Mouse (Mus musculus): Measurements from ENCODE around the gene Matn3. TPM values are rescaled to one million over a fixed set of nuclear protein-coding genes. Genes with fewer than 3 reads are reported as not detected.

The Matn3 gene
- polyA plus RNA-seq (2014; fragmentation: Nextera tagmentation; extraction: Ambion mirVana): 1.4 and 1.9 TPM in 2 replicates

DNA sequence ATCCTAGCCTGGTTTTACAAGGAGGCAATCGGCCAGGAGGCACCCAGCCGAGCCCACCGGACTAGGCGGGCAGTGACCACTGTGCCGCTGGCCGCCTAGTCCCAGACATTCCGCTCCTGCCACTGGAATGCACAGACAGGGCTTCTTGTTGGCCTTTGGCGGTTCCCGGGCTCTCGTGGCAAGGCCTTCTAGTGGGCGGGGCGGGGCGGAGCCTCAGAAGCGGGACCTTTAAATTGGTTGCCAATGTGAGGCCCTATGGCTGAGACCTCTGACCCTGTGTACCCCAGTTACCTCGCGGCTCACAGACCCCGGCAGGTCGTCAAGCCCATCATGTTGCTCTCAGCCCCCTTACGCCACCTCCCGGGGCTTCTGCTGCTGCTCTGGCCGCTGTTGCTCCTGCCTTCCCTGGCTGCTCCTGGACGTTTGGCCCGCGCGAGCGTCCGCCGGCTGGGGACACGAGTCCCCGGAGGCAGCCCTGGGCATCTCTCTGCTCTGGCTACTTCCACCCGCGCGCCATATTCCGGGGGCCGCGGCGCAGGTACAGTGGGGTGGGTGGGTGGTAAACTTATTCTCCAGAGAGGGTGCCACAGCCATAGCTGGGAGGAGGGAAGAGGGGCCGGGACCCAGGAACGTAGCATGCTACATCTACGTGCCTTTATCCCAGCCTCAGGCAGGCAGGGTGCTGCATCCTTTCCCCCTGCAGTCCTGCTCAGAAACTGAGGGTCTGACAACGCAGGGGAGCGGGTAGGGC, at the start of gene Matn3:
TSS of gene Matn3 (plus strand) at position 216 of the 751 bp plus-strand sequence.
- H3K27me3 ChIP-seq (ENCODE audit: control insufficient read depth, insufficient read depth, low read length): no peaks in the 10 kb centered on the region
- ATAC-seq (replicated peaks; ENCODE audit: insufficient number of reproducible peaks, low FRiP score, low TSS enrichment, low read depth): peak; percentile 79
- no peak within 1 kb of the TSS for H3K27ac ChIP-seq (replicated peaks; ENCODE audit: low read depth, low read length)
- H3K9ac ChIP-seq (replicated peaks; ENCODE audit: low read length): peak within 1 kb of the TSS; percentile 58
- H3K4me3 ChIP-seq (ENCODE audit: low read depth, low read length): peak within 1 kb of the TSS; percentile 43
- H3K9me3 ChIP-seq (replicated peaks; ENCODE audit: control insufficient read depth, low read length): no peaks in the 10 kb centered on the region
- WGBS: 1% methylated on average over 42 of the region's 42 CpGs
- no peaks in the 10 kb centered on the region for H3K36me3 ChIP-seq (replicated peaks; ENCODE audit: control insufficient read depth, insufficient read depth, low read depth, low read length)
- peaks cover 4% of the 10 kb centered on the region; the same call in 1 of the 2 replicates for H3K4me1 ChIP-seq (ENCODE audit: control insufficient read depth, insufficient read depth, low read length)
- H3K4me2 ChIP-seq (ENCODE audit: low read depth, low read length): peak within 1 kb of the TSS; percentile 97
- peak; percentile 80 for DNase-seq (ENCODE audit: low spot score)

DNA sequence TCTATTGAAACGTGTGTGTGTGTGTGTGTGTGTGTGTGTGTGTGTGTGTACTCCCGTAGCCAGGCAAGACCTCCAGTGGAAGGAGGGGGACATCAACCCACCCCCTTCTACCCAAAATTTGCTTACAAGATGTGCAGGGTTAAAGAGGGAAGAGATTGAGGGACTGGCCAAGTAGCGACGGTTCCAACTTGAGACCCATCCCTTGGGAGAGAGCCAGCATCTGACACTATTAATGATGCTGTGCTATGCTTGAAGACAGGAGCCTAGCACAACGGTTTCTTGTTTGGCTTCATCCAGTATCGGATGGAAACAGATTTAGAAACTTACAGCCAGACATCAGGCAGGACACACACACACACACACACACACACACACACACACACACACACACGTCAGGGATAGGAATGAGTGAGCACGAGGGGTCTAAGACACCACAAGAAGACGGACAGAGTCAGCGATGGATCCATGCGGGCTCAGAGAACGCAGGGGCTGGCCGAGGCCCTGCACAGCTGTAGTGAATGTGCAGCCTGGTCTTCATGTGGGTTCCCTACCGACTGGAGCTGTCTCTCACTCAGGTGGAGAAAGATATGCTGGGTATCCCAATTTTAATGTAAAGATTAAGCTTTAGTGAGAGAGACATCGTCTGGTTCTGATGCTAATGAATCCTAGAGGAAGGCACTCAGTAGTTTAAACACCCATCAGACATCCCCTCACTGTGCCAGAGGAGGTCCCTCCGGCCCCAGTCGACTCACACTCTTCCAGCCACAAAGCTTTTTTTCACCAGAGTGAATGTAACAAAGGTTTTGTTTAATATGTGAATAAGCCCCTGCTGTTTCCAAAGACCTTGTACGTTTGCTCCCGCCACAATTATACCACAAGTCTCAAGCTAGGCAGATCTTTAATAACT, 48.6 kb upstream of the Matn3 start:
- no peak overlapping the region for H3K27ac ChIP-seq (replicated peaks; ENCODE audit: low read depth, low read length)
- no peaks in the 10 kb centered on the region; the same call in 1 of the 2 replicates for H3K4me1 ChIP-seq (ENCODE audit: control insufficient read depth, insufficient read depth, low read length)
- H3K4me2 ChIP-seq (ENCODE audit: low read depth, low read length): no peak overlapping the region
- no peaks in the 10 kb centered on the region for H3K36me3 ChIP-seq (replicated peaks; ENCODE audit: control insufficient read depth, insufficient read depth, low read depth, low read length)
- WGBS: 54% methylated on average over 19 of the region's 19 CpGs
- no peak overlapping the region for H3K9ac ChIP-seq (replicated peaks; ENCODE audit: low read length)
- DNase-seq (ENCODE audit: low spot score): peak; percentile 4
- no peaks in the 10 kb centered on the region for H3K27me3 ChIP-seq (ENCODE audit: control insufficient read depth, insufficient read depth, low read length)
- no peaks in the 10 kb centered on the region for H3K9me3 ChIP-seq (replicated peaks; ENCODE audit: control insufficient read depth, low read length)
- H3K4me3 ChIP-seq (ENCODE audit: low read depth, low read length): no peak overlapping the region
- ATAC-seq (replicated peaks; ENCODE audit: insufficient number of reproducible peaks, low FRiP score, low TSS enrichment, low read depth): no peak

- Histone ChIP-seq H3K4me2 (ENCODE audit: low read depth, low read length) (no peak overlapping the region), H3K27me3 (ENCODE audit: control insufficient read depth, insufficient read depth, low read length) (no peaks in the 10 kb centered on the region), H3K9me3 (replicated peaks; ENCODE audit: control insufficient read depth, low read length) (no peaks in the 10 kb centered on the region), H3K27ac (replicated peaks; ENCODE audit: low read depth, low read length) (no peak overlapping the region; the same call in 1 of the 2 replicates), H3K4me1 (ENCODE audit: control insufficient read depth, insufficient read depth, low read length) (no peaks in the 10 kb centered on the region; the same call in 1 of the 2 replicates), H3K4me3 (ENCODE audit: low read depth, low read length) (no peak overlapping the region), H3K9ac (replicated peaks; ENCODE audit: low read length) (no peak overlapping the region), H3K36me3 (replicated peaks; ENCODE audit: control insufficient read depth, insufficient read depth, low read depth, low read length) (no peaks in the 10 kb centered on the region)
- ATAC-seq (replicated peaks; ENCODE audit: insufficient number of reproducible peaks, low FRiP score, low TSS enrichment, low read depth) (no peak), DNase-seq (ENCODE audit: low spot score) (peak; percentile 48)
- 17% methylated on average over 4 of the region's 4 CpGs for WGBS
Observed at GRCm38 (mm10) chr12:8900107-8900698, 47.5 kb upstream of the Matn3 start.

DNA sequence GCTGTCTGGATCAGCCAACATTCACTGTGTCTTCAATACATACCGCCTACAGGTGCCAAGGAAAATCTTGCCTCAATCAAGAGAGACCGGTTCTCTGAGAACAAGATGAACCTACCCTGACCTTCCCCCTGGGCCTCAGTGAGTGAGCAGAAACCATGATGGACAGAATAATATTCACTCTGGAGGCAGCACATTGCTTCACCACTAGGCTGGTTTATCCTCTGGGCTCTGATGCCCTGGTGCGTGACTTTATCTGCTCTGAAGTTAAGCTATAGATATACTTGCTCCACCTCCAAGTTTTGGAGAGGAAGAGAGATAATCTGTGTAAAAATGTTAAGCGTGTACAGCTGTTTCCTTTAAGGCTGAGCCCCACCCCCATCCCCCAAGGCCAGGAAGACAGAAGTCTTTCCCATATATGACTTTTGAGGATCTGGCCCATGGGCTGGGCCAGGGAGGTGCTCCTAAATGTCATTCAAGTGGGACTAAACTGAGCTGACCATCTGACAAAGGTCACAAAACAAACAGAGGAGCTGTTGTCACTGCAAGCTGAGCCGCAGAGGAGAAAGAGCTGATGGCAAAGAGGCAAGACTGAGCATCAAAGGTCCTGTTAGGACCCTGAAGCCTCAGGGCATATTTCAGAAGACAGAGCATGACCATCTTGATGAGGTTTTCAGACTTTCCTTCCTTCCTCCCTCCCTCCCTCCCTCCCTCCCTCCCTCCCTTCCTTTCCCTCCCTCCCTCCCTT, 46.6 kb upstream of the Matn3 start:
- no peaks in the 10 kb centered on the region for H3K9me3 ChIP-seq (replicated peaks; ENCODE audit: control insufficient read depth, low read length)
- no peaks in the 10 kb centered on the region for H3K27me3 ChIP-seq (ENCODE audit: control insufficient read depth, insufficient read depth, low read length)
- H3K4me3 ChIP-seq (ENCODE audit: low read depth, low read length): no peak overlapping the region
- 0 out of 2 replicates have a peak, but pooled peaks have one; percentile 20 for ATAC-seq (replicated peaks; ENCODE audit: insufficient number of reproducible peaks, low FRiP score, low TSS enrichment, low read depth)
- 20% methylated on average over 5 of the region's 5 CpGs for WGBS
- DNase-seq (ENCODE audit: low spot score): peak; percentile 68
- H3K36me3 ChIP-seq (replicated peaks; ENCODE audit: control insufficient read depth, insufficient read depth, low read depth, low read length): no peaks in the 10 kb centered on the region
- no peak overlapping the region; the same call in 1 of the 2 replicates for H3K27ac ChIP-seq (replicated peaks; ENCODE audit: low read depth, low read length)
- H3K4me1 ChIP-seq (ENCODE audit: control insufficient read depth, insufficient read depth, low read length): no peaks in the 10 kb centered on the region; the same call in 1 of the 2 replicates
- H3K4me2 ChIP-seq (ENCODE audit: low read depth, low read length): no peak overlapping the region
- no peak overlapping the region for H3K9ac ChIP-seq (replicated peaks; ENCODE audit: low read length)

DNA sequence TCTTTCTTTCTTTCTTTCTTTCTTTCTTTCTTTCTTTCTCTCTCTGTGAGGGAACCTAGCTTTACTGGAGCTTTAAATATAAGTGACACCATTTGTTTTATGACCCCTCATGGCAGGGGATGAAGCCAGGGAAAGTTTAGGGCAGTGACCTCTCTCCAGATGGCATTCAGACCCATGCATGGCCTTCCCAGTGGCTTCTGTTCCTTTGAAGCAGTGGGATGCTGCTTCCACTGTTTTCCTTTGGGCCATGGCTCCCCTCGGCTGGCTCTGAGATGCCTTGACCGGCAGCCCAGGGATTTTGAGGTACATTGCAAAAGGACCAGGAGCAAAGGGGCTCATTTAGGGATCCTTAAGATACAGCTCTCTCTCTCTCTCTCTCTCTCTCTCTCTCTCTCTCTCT, 45.8 kb upstream of the Matn3 start:
- no peaks in the 10 kb centered on the region for H3K27me3 ChIP-seq (ENCODE audit: control insufficient read depth, insufficient read depth, low read length)
- DNase-seq (ENCODE audit: low spot score): no peak
- H3K4me3 ChIP-seq (ENCODE audit: low read depth, low read length): no peak overlapping the region
- H3K4me2 ChIP-seq (ENCODE audit: low read depth, low read length): no peak overlapping the region
- 11% methylated on average over 2 of the region's 2 CpGs for WGBS
- no peak for ATAC-seq (replicated peaks; ENCODE audit: insufficient number of reproducible peaks, low FRiP score, low TSS enrichment, low read depth)
- H3K36me3 ChIP-seq (replicated peaks; ENCODE audit: control insufficient read depth, insufficient read depth, low read depth, low read length): no peaks in the 10 kb centered on the region
- H3K9me3 ChIP-seq (replicated peaks; ENCODE audit: control insufficient read depth, low read length): no peaks in the 10 kb centered on the region
- no peaks in the 10 kb centered on the region; the same call in 1 of the 2 replicates for H3K4me1 ChIP-seq (ENCODE audit: control insufficient read depth, insufficient read depth, low read length)
- H3K9ac ChIP-seq (replicated peaks; ENCODE audit: low read length): no peak overlapping the region
- H3K27ac ChIP-seq (replicated peaks; ENCODE audit: low read depth, low read length): no peak overlapping the region

GRCm38 (mm10) chr12:8902479-8902878, 45.2 kb upstream of the Matn3 start:
- Histone ChIP-seq H3K4me3 (ENCODE audit: low read depth, low read length) (no peak overlapping the region), H3K36me3 (replicated peaks; ENCODE audit: control insufficient read depth, insufficient read depth, low read depth, low read length) (no peaks in the 10 kb centered on the region), H3K27me3 (ENCODE audit: control insufficient read depth, insufficient read depth, low read length) (no peaks in the 10 kb centered on the region), H3K4me2 (ENCODE audit: low read depth, low read length) (no peak overlapping the region), H3K9me3 (replicated peaks; ENCODE audit: control insufficient read depth, low read length) (no peaks in the 10 kb centered on the region), H3K9ac (replicated peaks; ENCODE audit: low read length) (no peak overlapping the region), H3K4me1 (ENCODE audit: control insufficient read depth, insufficient read depth, low read length) (no peaks in the 10 kb centered on the region; the same call in 1 of the 2 replicates), H3K27ac (replicated peaks; ENCODE audit: low read depth, low read length) (no peak overlapping the region)
- DNase-seq (ENCODE audit: low spot score): no peak
- 27% methylated on average over 3 of the region's 3 CpGs for WGBS
- ATAC-seq (replicated peaks; ENCODE audit: insufficient number of reproducible peaks, low FRiP score, low TSS enrichment, low read depth): no peak

DNA sequence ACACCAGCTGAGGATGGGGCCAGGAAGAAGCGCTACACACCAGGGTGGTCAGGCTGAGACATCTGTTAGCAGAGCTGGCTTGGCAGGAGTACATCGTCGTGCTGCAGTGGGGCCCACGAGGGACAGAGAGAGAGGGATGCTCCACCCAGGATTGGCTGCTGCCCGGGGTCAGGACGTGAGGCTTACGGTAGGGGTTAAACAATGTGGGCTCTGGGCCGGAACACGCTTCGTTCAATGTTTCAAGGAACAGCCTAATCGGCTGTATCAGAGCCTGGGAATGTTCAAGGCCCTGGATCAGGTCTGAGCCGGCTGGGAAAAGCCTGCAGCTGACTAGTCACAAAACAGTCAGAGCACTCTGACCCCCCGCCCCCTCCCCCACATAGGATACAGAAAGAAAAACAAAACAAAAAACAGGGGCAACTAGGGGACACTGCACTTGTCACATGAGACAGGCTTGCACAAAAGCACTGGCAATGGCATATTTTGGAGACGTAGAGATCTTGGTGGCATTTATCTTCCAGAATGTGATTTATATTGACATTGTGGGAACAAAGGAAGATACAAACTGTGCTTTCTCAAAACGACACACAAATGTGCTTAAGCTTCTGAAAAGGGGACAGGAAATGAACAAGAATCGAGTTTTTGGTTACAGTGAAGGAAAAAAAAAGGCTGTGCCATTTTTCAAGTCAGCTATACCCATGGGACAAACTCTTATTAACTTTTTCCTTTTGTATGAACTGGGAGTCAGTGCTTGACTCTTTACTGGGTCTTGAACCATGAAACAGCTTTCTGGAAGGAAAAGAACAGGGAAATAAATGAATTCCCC, 34.7 kb upstream of the Matn3 start:
- H3K9me3 ChIP-seq (replicated peaks; ENCODE audit: control insufficient read depth, low read length): no peaks in the 10 kb centered on the region
- peaks cover 5% of the 10 kb centered on the region for H3K4me1 ChIP-seq (ENCODE audit: control insufficient read depth, insufficient read depth, low read length)
- WGBS: 4% methylated on average over 16 of the region's 16 CpGs
- H3K27me3 ChIP-seq (ENCODE audit: control insufficient read depth, insufficient read depth, low read length): no peaks in the 10 kb centered on the region
- H3K4me2 ChIP-seq (ENCODE audit: low read depth, low read length): no peak overlapping the region
- no peak overlapping the region for H3K4me3 ChIP-seq (ENCODE audit: low read depth, low read length)
- DNase-seq (ENCODE audit: low spot score): peak; percentile 81
- peak overlapping the region; percentile 33; the same call in 1 of the 2 replicates for H3K9ac ChIP-seq (replicated peaks; ENCODE audit: low read length)
- ATAC-seq (replicated peaks; ENCODE audit: insufficient number of reproducible peaks, low FRiP score, low TSS enrichment, low read depth): peak; percentile 78
- H3K27ac ChIP-seq (replicated peaks; ENCODE audit: low read depth, low read length): peak overlapping the region; percentile 47
- no peaks in the 10 kb centered on the region for H3K36me3 ChIP-seq (replicated peaks; ENCODE audit: control insufficient read depth, insufficient read depth, low read depth, low read length)

Measured in embryonic facial prominence, embryonic 11.5 days (tissue).